Mouse (Mus musculus): Measurements from ENCODE around the gene Dcdc2b. TPM values are rescaled to one million over a fixed set of nuclear protein-coding genes. Genes with fewer than 3 reads are reported as not detected.
A peak's percentile ranks its signal among the peaks of the same experiment; 100 is the strongest.

The Dcdc2b gene
- total and polyA plus RNA-seq, 3 experiments: 0.39 to 1.7 (median 0.45) TPM

- Histone ChIP-seq H3K4me3 (no peak overlapping the region), H3K27ac (no peak overlapping the region), H3K4me1 (ENCODE audit: control insufficient read depth, insufficient read depth, low read length) (no peaks in the 10 kb centered on the region), H3K79me2 (replicated peaks; ENCODE audit: control insufficient read depth, insufficient read depth, low read length) (no peaks in the 10 kb centered on the region), H3K9ac (ENCODE audit: low read depth, low read length) (no peak overlapping the region), H3K27me3 (ENCODE audit: control insufficient read depth, insufficient read depth, low read length) (no peaks in the 10 kb centered on the region), H3K36me3 (ENCODE audit: control insufficient read depth, insufficient read depth, low read length) (no peaks in the 10 kb centered on the region)
- WGBS: 94% methylated on average over 6 of the region's 6 CpGs
- TF ChIP-seq CTCF (IDR thresholded peaks at IDR 0.05) (no peak), POLR2A (IDR thresholded peaks at IDR 0.05; ENCODE audit: insufficient read depth, low read depth, low read length) (no peak), EP300 (IDR thresholded peaks at IDR 0.05; ENCODE audit: insufficient read depth, low read depth, low read length) (no peak)
- DNase-seq: no peak
- intact Hi-C loops (cut with DNase I): no loop called here
Measured at GRCm38 (mm10) chr4:129633852-129634251, 19.8 kb upstream of the Dcdc2b start.

DNA sequence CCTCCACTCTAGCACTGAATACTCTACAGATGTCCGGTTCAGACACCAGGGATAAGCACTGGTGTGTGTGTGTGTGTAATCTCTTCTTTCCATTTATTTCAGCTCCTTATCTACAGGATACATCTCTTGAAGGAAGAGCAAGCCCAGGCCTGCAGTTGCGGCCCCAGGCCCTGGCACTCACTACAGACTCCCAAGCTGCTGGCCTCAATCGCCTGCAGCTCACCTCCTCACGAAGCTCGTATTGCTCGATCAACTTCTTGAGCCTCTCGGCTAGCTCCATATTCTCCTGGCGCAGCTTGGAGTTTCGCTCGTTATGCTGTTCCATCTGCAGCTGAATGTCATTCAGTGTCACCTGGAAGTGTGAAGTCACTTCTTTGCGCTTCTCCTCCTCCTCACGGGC lies 17.8 kb upstream of the Dcdc2b start:
- intact Hi-C loops (cut with DNase I): no loop called here
- no peak for DNase-seq
- Histone ChIP-seq H3K4me3 (no peak overlapping the region), H3K27me3 (ENCODE audit: control insufficient read depth, insufficient read depth, low read length) (no peaks in the 10 kb centered on the region), H3K36me3 (ENCODE audit: control insufficient read depth, insufficient read depth, low read length) (no peaks in the 10 kb centered on the region), H3K79me2 (replicated peaks; ENCODE audit: control insufficient read depth, insufficient read depth, low read length) (no peaks in the 10 kb centered on the region), H3K9ac (ENCODE audit: low read depth, low read length) (no peak overlapping the region), H3K27ac (no peak overlapping the region), H3K4me1 (ENCODE audit: control insufficient read depth, insufficient read depth, low read length) (no peaks in the 10 kb centered on the region)
- 77% methylated on average over 12 of the region's 12 CpGs for WGBS
- TF ChIP-seq CTCF (IDR thresholded peaks at IDR 0.05): no peak
- TF ChIP-seq EP300 (IDR thresholded peaks at IDR 0.05; ENCODE audit: insufficient read depth, low read depth, low read length): no peak
- no peak for TF ChIP-seq POLR2A (IDR thresholded peaks at IDR 0.05; ENCODE audit: insufficient read depth, low read depth, low read length)

DNA sequence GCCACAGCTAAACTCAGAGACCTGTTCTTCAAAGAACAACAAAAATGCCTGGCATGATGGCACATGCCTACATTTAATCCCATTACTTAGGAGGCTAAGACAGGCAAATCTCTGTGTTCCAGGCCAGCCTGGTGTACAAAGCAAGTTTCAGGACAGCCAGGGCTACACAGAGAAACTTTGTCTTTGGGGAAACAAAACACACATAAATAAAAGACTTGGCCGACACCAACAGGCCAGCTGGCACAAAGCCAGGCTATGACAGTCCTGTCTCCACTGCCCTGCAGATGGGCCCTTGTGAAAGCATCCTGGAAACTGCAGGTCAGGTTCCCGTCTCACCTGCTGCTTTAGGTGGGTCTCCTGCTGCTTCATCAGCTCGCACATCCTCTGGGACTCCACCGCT lies 16.9 kb upstream of the Dcdc2b start:
- no peak overlapping the region for H3K4me3 ChIP-seq
- no peak for TF ChIP-seq CTCF (IDR thresholded peaks at IDR 0.05)
- no peak for TF ChIP-seq POLR2A (IDR thresholded peaks at IDR 0.05; ENCODE audit: insufficient read depth, low read depth, low read length)
- TF ChIP-seq EP300 (IDR thresholded peaks at IDR 0.05; ENCODE audit: insufficient read depth, low read depth, low read length): no peak
- H3K27ac ChIP-seq: no peak overlapping the region
- H3K4me1 ChIP-seq (ENCODE audit: control insufficient read depth, insufficient read depth, low read length): no peaks in the 10 kb centered on the region
- no peak overlapping the region for H3K9ac ChIP-seq (ENCODE audit: low read depth, low read length)
- DNase-seq: no peak
- no peaks in the 10 kb centered on the region for H3K79me2 ChIP-seq (replicated peaks; ENCODE audit: control insufficient read depth, insufficient read depth, low read length)
- intact Hi-C loops (cut with DNase I): no loop called here
- no peaks in the 10 kb centered on the region for H3K36me3 ChIP-seq (ENCODE audit: control insufficient read depth, insufficient read depth, low read length)
- 57% methylated on average over 4 of the region's 4 CpGs for WGBS
- H3K27me3 ChIP-seq (ENCODE audit: control insufficient read depth, insufficient read depth, low read length): no peaks in the 10 kb centered on the region

GRCm38 (mm10) chr4:129626035-129626434 lies 12.0 kb upstream of the Dcdc2b start:
- no peaks in the 10 kb centered on the region for H3K27me3 ChIP-seq (ENCODE audit: control insufficient read depth, insufficient read depth, low read length)
- WGBS: 73% methylated on average over 6 of the region's 6 CpGs
- no peaks in the 10 kb centered on the region; the same call in 1 of the 2 replicates for H3K79me2 ChIP-seq (replicated peaks; ENCODE audit: control insufficient read depth, insufficient read depth, low read length)
- H3K36me3 ChIP-seq (ENCODE audit: control insufficient read depth, insufficient read depth, low read length): peaks cover 3% of the 10 kb centered on the region; the same call in 1 of the 2 replicates
- no peak for DNase-seq
- H3K4me3 ChIP-seq: no peak overlapping the region
- peaks cover 20% of the 10 kb centered on the region for H3K4me1 ChIP-seq (ENCODE audit: control insufficient read depth, insufficient read depth, low read length)
- intact Hi-C loops (cut with DNase I): no loop called here
- no peak for TF ChIP-seq POLR2A (IDR thresholded peaks at IDR 0.05; ENCODE audit: insufficient read depth, low read depth, low read length)
- TF ChIP-seq EP300 (IDR thresholded peaks at IDR 0.05; ENCODE audit: insufficient read depth, low read depth, low read length): no peak
- no peak for TF ChIP-seq CTCF (IDR thresholded peaks at IDR 0.05)
- H3K27ac ChIP-seq: no peak overlapping the region
- no peak overlapping the region for H3K9ac ChIP-seq (ENCODE audit: low read depth, low read length)

- H3K27ac ChIP-seq: no peak overlapping the region; the same call in 1 of the 2 replicates
- no peak overlapping the region for H3K9ac ChIP-seq (ENCODE audit: low read depth, low read length)
- H3K4me3 ChIP-seq: no peak overlapping the region
- no peak for DNase-seq
- no peaks in the 10 kb centered on the region for H3K27me3 ChIP-seq (ENCODE audit: control insufficient read depth, insufficient read depth, low read length)
- peaks cover 3% of the 10 kb centered on the region; the same call in 1 of the 2 replicates for H3K36me3 ChIP-seq (ENCODE audit: control insufficient read depth, insufficient read depth, low read length)
- 58% methylated on average over 4 of the region's 4 CpGs for WGBS
- TF ChIP-seq EP300 (IDR thresholded peaks at IDR 0.05; ENCODE audit: insufficient read depth, low read depth, low read length) (no peak), POLR2A (IDR thresholded peaks at IDR 0.05; ENCODE audit: insufficient read depth, low read depth, low read length) (no peak), CTCF (IDR thresholded peaks at IDR 0.05) (no peak)
- no peaks in the 10 kb centered on the region; the same call in 1 of the 2 replicates for H3K79me2 ChIP-seq (replicated peaks; ENCODE audit: control insufficient read depth, insufficient read depth, low read length)
- H3K4me1 ChIP-seq (ENCODE audit: control insufficient read depth, insufficient read depth, low read length): peaks cover 20% of the 10 kb centered on the region
- intact Hi-C loops (cut with DNase I): no loop called here
Measured at GRCm38 (mm10) chr4:129625496-129625895, 11.4 kb upstream of the Dcdc2b start.

DNA sequence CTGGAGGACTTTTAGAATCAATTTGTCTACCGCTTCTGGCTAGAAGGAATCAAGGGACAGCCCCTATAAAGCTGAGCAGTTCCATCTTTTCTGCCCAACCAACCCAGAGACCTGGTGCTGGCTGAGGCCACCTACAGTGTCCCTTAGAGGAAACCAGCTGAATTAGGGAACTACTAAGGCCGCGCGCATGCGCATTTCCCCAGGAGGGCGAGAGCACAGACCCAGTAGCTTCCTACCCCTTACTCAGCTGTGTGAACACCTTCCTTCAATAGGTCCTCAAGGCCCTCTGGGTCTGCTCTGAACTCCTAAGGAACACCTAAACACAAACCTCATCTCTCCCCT lies 10.9 kb upstream of the Dcdc2b start:
- Histone ChIP-seq H3K36me3 (ENCODE audit: control insufficient read depth, insufficient read depth, low read length) (peaks cover 3% of the 10 kb centered on the region; the same call in 1 of the 2 replicates), H3K27me3 (ENCODE audit: control insufficient read depth, insufficient read depth, low read length) (no peaks in the 10 kb centered on the region), H3K27ac (peak overlapping the region; percentile 92), H3K4me3 (peak overlapping the region; percentile 84), H3K9ac (ENCODE audit: low read depth, low read length) (no peak overlapping the region), H3K4me1 (ENCODE audit: control insufficient read depth, insufficient read depth, low read length) (peaks cover 20% of the 10 kb centered on the region), H3K79me2 (replicated peaks; ENCODE audit: control insufficient read depth, insufficient read depth, low read length) (no peaks in the 10 kb centered on the region; the same call in 1 of the 2 replicates)
- TF ChIP-seq POLR2A (IDR thresholded peaks at IDR 0.05; ENCODE audit: insufficient read depth, low read depth, low read length) (no peak), CTCF (IDR thresholded peaks at IDR 0.05) (no peak), EP300 (IDR thresholded peaks at IDR 0.05; ENCODE audit: insufficient read depth, low read depth, low read length) (no peak)
- DNase-seq: peak; percentile 58 to 74
- 4% methylated on average over 6 of the region's 6 CpGs for WGBS
- intact Hi-C loops (cut with DNase I): no loop called here

Data from heart, adult 2 months (tissue).